Mouse (Mus musculus): ENCODE measurements around the gene Pik3r1.

DNA sequence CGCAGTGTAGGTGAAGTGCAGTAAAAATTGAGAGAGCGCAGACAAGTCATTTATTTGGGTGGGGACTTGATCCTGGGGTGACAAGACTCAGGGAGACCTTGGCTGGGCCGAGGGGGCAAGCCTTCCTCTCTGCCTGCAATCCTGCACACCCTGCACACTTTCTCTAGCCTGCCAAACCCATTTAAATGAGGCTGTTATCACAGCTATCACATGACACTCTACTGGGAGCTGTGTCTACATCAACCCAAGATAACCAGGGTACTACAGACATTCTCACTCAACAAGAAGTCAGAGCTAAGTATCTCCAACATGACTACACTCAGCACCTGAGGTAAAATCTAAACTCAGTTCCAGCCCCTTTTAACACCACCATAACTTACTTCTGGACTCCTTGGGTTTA is 7.1 kb downstream of the Pik3r1 start:
- TF ChIP-seq CTCF (IDR thresholded peaks at IDR 0.05) (no peak), EP300 (IDR thresholded peaks at IDR 0.05; ENCODE audit: insufficient read depth, low read depth, low read length) (no peak)

All from heart, adult 2 months (tissue).